Mouse (Mus musculus): Measurements from ENCODE around the gene Ggt1. TPM values are rescaled to one million over a fixed set of nuclear protein-coding genes. Genes with fewer than 3 reads are reported as not detected.

The Ggt1 gene
- polyA plus RNA-seq, 1 experiment from 2014 or later = 2.0 TPM

Other genes with a start within 250 kb of the Ggt1 start
- gene Adora2a, start 244.7 kb upstream of the Ggt1 start, polyA plus RNA-seq (2015; fragmentation: Nextera tagmentation; extraction: Ambion mirVana) = 7.1 and 7.5 TPM in 2 replicates
- 0.73 and 1.3 TPM in 2 replicates for gene Upb1, start 160.5 kb upstream of the Ggt1 start, polyA plus RNA-seq (2015; fragmentation: Nextera tagmentation; extraction: Ambion mirVana)
- 142 and 158 TPM in 2 replicates for gene Snrpd3, start 44.1 kb upstream of the Ggt1 start, polyA plus RNA-seq (2015; fragmentation: Nextera tagmentation; extraction: Ambion mirVana)
- gene Gucd1, start 43.6 kb upstream of the Ggt1 start, polyA plus RNA-seq (2015; fragmentation: Nextera tagmentation; extraction: Ambion mirVana) = 23.6 and 24.5 TPM in 2 replicates
- gene Lrrc75b, start 1.3 kb upstream of the Ggt1 start, polyA plus RNA-seq (2015; fragmentation: Nextera tagmentation; extraction: Ambion mirVana) = 0.72 and 1.1 TPM in 2 replicates
- 1.3 and 2.9 TPM in 2 replicates for gene Ggt5, start 27.7 kb downstream of the Ggt1 start, polyA plus RNA-seq (2015; fragmentation: Nextera tagmentation; extraction: Ambion mirVana)
- 6.2 and 8.6 TPM in 2 replicates for gene Susd2, start 82.4 kb downstream of the Ggt1 start, polyA plus RNA-seq (2015; fragmentation: Nextera tagmentation; extraction: Ambion mirVana)
- 30.7 and 38.7 TPM in 2 replicates for gene Cabin1, start 202.7 kb downstream of the Ggt1 start, polyA plus RNA-seq (2015; fragmentation: Nextera tagmentation; extraction: Ambion mirVana)
- gene Ddt, start 211.8 kb downstream of the Ggt1 start, polyA plus RNA-seq (2015; fragmentation: Nextera tagmentation; extraction: Ambion mirVana) = 62.2 and 79.4 TPM in 2 replicates
- gene Gm20441, start 219.3 kb downstream of the Ggt1 start, polyA plus RNA-seq (2015; fragmentation: Nextera tagmentation; extraction: Ambion mirVana) = not detected in 2 replicates
- 27.7 and 27.8 TPM in 2 replicates for gene Gstt3, start 219.8 kb downstream of the Ggt1 start, polyA plus RNA-seq (2015; fragmentation: Nextera tagmentation; extraction: Ambion mirVana)
- 31.7 and 31.9 TPM in 2 replicates for gene Gstt1, start 237.0 kb downstream of the Ggt1 start, polyA plus RNA-seq (2015; fragmentation: Nextera tagmentation; extraction: Ambion mirVana)